Mouse (Mus musculus): ENCODE measurements around the gene Cdadc1.

DNA sequence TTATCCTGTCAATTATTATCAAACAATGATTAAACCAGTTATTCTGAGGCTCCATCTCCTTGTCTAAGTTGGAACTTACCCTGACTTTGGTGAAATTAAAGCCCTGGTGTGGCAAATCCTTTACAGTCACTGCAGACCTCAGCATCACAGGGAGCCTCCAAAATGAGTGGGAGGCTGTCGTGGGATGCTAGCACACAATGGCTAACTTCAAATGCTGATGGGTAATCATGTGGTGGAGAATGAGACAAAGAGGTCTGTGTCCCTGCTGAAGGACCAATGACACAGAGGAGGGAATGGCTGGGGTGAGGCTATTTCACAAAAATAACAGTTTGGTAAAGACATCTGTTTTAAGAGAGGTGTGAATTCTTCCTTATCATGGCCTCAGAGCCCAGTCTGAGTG is 39.9 kb downstream of the Cdadc1 start:
- TF ChIP-seq TAL1 (IDR thresholded peaks at IDR 0.05; ENCODE audit: low read length) (no peak), GATA1 (IDR thresholded peaks at IDR 0.05; ENCODE audit: low read length) (no peak)
